ENCODE assay signal across 8 mouse cellular contexts in genomic region chr10:77970481-77970880, GRCm38 (mm10). TPM values are rescaled to one million over a fixed set of nuclear protein-coding genes. Genes with fewer than 3 reads are reported as not detected.
DNase-seq lines count a peak whose midpoint lies in the region; ATAC-seq and TF ChIP-seq lines count a peak whose summit lies in the region.

Gene Trpm2 (minus strand): TSS chr10:77970563.

- peak within 1 kb of the TSS; percentile 65 for H3K4me2 ChIP-seq in hindbrain, embryonic 11.5 days (replicated peaks; ENCODE audit: low read depth, low read length)
- H3K4me2 ChIP-seq in limb, embryonic 14.5 days (replicated peaks; ENCODE audit: low read depth, low read length, severe bottlenecking): peak within 1 kb of the TSS; percentile 57
- peak within 1 kb of the TSS; percentile 93 for H3K4me2 ChIP-seq in midbrain, embryonic 16.5 days (ENCODE audit: low read length)

- no peaks in the 10 kb centered on the region; the same call in 1 of the 2 replicates for H3K79me2 ChIP-seq in MEL (ENCODE audit: control insufficient read depth, insufficient read depth, low read length, poor library complexity)

- TF ChIP-seq EP300 in MEL (IDR thresholded peaks at IDR 0.05; ENCODE audit: low read depth in 1 of 2, low read length in 2 of 2): no peak

- 82% methylated on average over 6 of the region's 6 CpGs for WGBS in hindbrain, embryonic 11.5 days
- WGBS in limb, embryonic 14.5 days: 91% methylated on average over 6 of the region's 6 CpGs
- WGBS in midbrain, embryonic 16.5 days: 89% methylated on average over 6 of the region's 6 CpGs

- DNase-seq in 416B (ENCODE audit: low read depth) (peak; percentile 91), MEL (ENCODE audit: low read depth, low spot score) (peak; percentile 41)
- DNase-seq in hindbrain, embryonic 11.5 days (ENCODE audit: low spot score): no peak
- DNase-seq in limb, embryonic 14.5 days (ENCODE audit: low spot score): no peak
- no peak for DNase-seq in retina, postnatal 1 day
- DNase-seq in adrenal gland, adult 18-20 months (ENCODE audit: low spot score in 2 of 2): no peak
- DNase-seq in frontal cortex, postnatal 25 days (ENCODE audit: low spot score in 2 of 2): no peak

- H3K4me1 ChIP-seq in MEL (ENCODE audit: control insufficient read depth in 1 of 2, insufficient read depth in 2 of 2, low read length in 2 of 2): peaks cover 5 to 13% of the 10 kb centered on the region in 2 experiments; a peak in 3 of 4 replicates
- no peaks in the 10 kb centered on the region for H3K4me1 ChIP-seq in hindbrain, embryonic 11.5 days (replicated peaks; ENCODE audit: control insufficient read depth, insufficient read depth, low read length)
- peaks cover 4% of the 10 kb centered on the region; the same call in 1 of the 2 replicates for H3K4me1 ChIP-seq in limb, embryonic 14.5 days (ENCODE audit: control insufficient read depth, insufficient read depth, low read length)
- peaks cover 7% of the 10 kb centered on the region for H3K4me1 ChIP-seq in midbrain, embryonic 16.5 days (ENCODE audit: control insufficient read depth, insufficient read depth, low read length)

- no peak for TF ChIP-seq POLR2A in MEL (IDR thresholded peaks at IDR 0.05; ENCODE audit: control insufficient read depth in 1 of 2, insufficient read depth in 1 of 2, low read depth in 1 of 2, low read length in 2 of 2, poor library complexity in 1 of 2)
- no peak for TF ChIP-seq POLR2A in limb, embryonic 14.5 days (IDR thresholded peaks at IDR 0.05; ENCODE audit: borderline replicate concordance, extremely low read depth, insufficient read depth, insufficient read length)

- no peak for TF ChIP-seq RAD21 in MEL (IDR thresholded peaks at IDR 0.05; ENCODE audit: low read depth, low read length)

- peak within 1 kb of the TSS; percentile 77 for H3K27ac ChIP-seq in MEL (ENCODE audit: control insufficient read depth, low read depth, low read length)
- H3K27ac ChIP-seq in hindbrain, embryonic 11.5 days (ENCODE audit: low read depth, low read length): no peak within 1 kb of the TSS
- no peak within 1 kb of the TSS for H3K27ac ChIP-seq in limb, embryonic 14.5 days (replicated peaks; ENCODE audit: low read depth, low read length)
- H3K27ac ChIP-seq in midbrain, embryonic 16.5 days (ENCODE audit: low read length): no peak within 1 kb of the TSS

- peak within 1 kb of the TSS; percentile 61 for H3K9ac ChIP-seq in MEL (ENCODE audit: control insufficient read depth, low read depth, low read length, poor library complexity, severe bottlenecking)
- peak within 1 kb of the TSS; percentile 42; the same call in 1 of the 2 replicates for H3K9ac ChIP-seq in hindbrain, embryonic 11.5 days (ENCODE audit: low read depth, low read length)
- H3K9ac ChIP-seq in limb, embryonic 14.5 days (ENCODE audit: low read depth, low read length, severe bottlenecking): peak within 1 kb of the TSS; percentile 31; the same call in 1 of the 2 replicates
- peak within 1 kb of the TSS; percentile 74 for H3K9ac ChIP-seq in midbrain, embryonic 16.5 days (ENCODE audit: low read depth, low read length)

- peaks cover 0 to 6% of the 10 kb centered on the region in 2 experiments; a peak in 2 of 4 replicates for H3K36me3 ChIP-seq in MEL (ENCODE audit: control insufficient read depth in 1 of 2, insufficient read depth in 2 of 2, low read length in 2 of 2)
- no peaks in the 10 kb centered on the region for H3K36me3 ChIP-seq in hindbrain, embryonic 11.5 days (ENCODE audit: control insufficient read depth, insufficient read depth, low read length)
- H3K36me3 ChIP-seq in limb, embryonic 14.5 days (ENCODE audit: control insufficient read depth, insufficient read depth, low read length): no peaks in the 10 kb centered on the region
- no peaks in the 10 kb centered on the region for H3K36me3 ChIP-seq in midbrain, embryonic 16.5 days (ENCODE audit: control insufficient read depth, insufficient read depth, low read length)

- no peak for ATAC-seq in hindbrain, embryonic 11.5 days (ENCODE audit: low FRiP score)
- ATAC-seq in limb, embryonic 14.5 days (ENCODE audit: low FRiP score, low read depth): no peak
- ATAC-seq in midbrain, embryonic 16.5 days: no peak

- no peaks in the 10 kb centered on the region for H3K9me3 ChIP-seq in MEL (replicated peaks; ENCODE audit: insufficient read depth, low read length)
- H3K9me3 ChIP-seq in hindbrain, embryonic 11.5 days (ENCODE audit: control insufficient read depth, low read length): no peaks in the 10 kb centered on the region
- no peaks in the 10 kb centered on the region for H3K9me3 ChIP-seq in limb, embryonic 14.5 days (ENCODE audit: control insufficient read depth, low read length)
- H3K9me3 ChIP-seq in midbrain, embryonic 16.5 days (replicated peaks; ENCODE audit: control insufficient read depth, low read length, poor library complexity, severe bottlenecking): no peaks in the 10 kb centered on the region

- peak within 1 kb of the TSS; percentile 46 to 58 for H3K4me3 ChIP-seq in MEL (ENCODE audit: control insufficient read depth in 1 of 2, insufficient read depth in 1 of 2, low read depth in 2 of 2, low read length in 2 of 2)
- peak within 1 kb of the TSS; percentile 27 for H3K4me3 ChIP-seq in hindbrain, embryonic 11.5 days (ENCODE audit: low read depth, low read length)
- H3K4me3 ChIP-seq in limb, embryonic 14.5 days (replicated peaks; ENCODE audit: low read length): peak within 1 kb of the TSS; percentile 31
- H3K4me3 ChIP-seq in midbrain, embryonic 16.5 days (ENCODE audit: low read depth, low read length): peak within 1 kb of the TSS; percentile 48

- H3K27me3 ChIP-seq in MEL (ENCODE audit: control insufficient read depth in 1 of 2, insufficient read depth in 2 of 2, low read length in 2 of 2): no peaks in the 10 kb centered on the region
- H3K27me3 ChIP-seq in hindbrain, embryonic 11.5 days (ENCODE audit: control insufficient read depth, insufficient read depth, low read length): peaks cover 21% of the 10 kb centered on the region
- peaks cover 12% of the 10 kb centered on the region; the same call in 1 of the 2 replicates for H3K27me3 ChIP-seq in limb, embryonic 14.5 days (ENCODE audit: control insufficient read depth, insufficient read depth, low read length)
- peaks cover 4% of the 10 kb centered on the region; the same call in 1 of the 2 replicates for H3K27me3 ChIP-seq in midbrain, embryonic 16.5 days (ENCODE audit: control insufficient read depth, insufficient read depth, low read depth, low read length)

- TF ChIP-seq CTCF in MEL (IDR thresholded peaks at IDR 0.05 in 2 of 3, conservative IDR thresholded peaks at IDR 0.05 in 1 of 3; ENCODE audit: control insufficient read depth in 1 of 3, insufficient read depth in 1 of 3, low read depth in 2 of 3, low read length in 3 of 3, poor library complexity in 1 of 3, severe bottlenecking in 1 of 3): no peak

TF ChIP-seq in MEL, 35 proteins besides CTCF, POLR2A, EP300 and RAD21:
- TF ChIP-seq NRF1 (IDR thresholded peaks at IDR 0.05; ENCODE audit: insufficient read depth, low read depth, low read length, poor library complexity, severe bottlenecking) (no peak), SMC3 (IDR thresholded peaks at IDR 0.05; ENCODE audit: low read depth, low read length) (no peak), ZNF384 (IDR thresholded peaks at IDR 0.05; ENCODE audit: low read depth, low read length) (no peak), NELFE (IDR thresholded peaks at IDR 0.05; ENCODE audit: low read depth, low read length) (no peak), GATA1 (IDR thresholded peaks at IDR 0.05; ENCODE audit: low read depth, low read length) (no peak), GABPA (IDR thresholded peaks at IDR 0.05; ENCODE audit: low read depth, low read length) (no peak), USF2 (IDR thresholded peaks at IDR 0.05; ENCODE audit: borderline replicate concordance in 1 of 2, insufficient read depth in 1 of 2, low read depth in 1 of 2, low read length in 2 of 2) (no peak), MYC (IDR thresholded peaks at IDR 0.05; ENCODE audit: low read depth, low read length) (no peak), MEF2A (IDR thresholded peaks at IDR 0.05; ENCODE audit: extremely low read depth, insufficient replicate concordance, low read depth, low read length, poor library complexity, severe bottlenecking) (no peak), SIN3A (IDR thresholded peaks at IDR 0.05; ENCODE audit: low read length) (no peak), ZC3H11A (IDR thresholded peaks at IDR 0.05; ENCODE audit: low read depth, low read length) (no peak), RCOR1 (IDR thresholded peaks at IDR 0.05; ENCODE audit: low read depth, low read length) (no peak)

RNA-seq across cellular contexts. Expression of gene Trpm2, which starts in this region (rescaled TPM):
- 5.7 and 7.8 TPM in 2 replicates for total RNA-seq in MEL (2012; rRNA removed)
- polyA plus RNA-seq in MEL (2012; ENCODE audit: insufficient read depth in 1 of 2, insufficient read length in 2 of 2, low read depth in 1 of 2, low replicate concordance in 2 of 2, missing spikeins in 1 of 2): 10 to 100 TPM in 1 of 2 experiments, not detected in 1; 18.5 TPM
- 0.56 and 1.4 TPM in 2 replicates for polyA plus RNA-seq in hindbrain, embryonic 11.5 days (2014; fragmentation: Nextera tagmentation; extraction: Ambion mirVana)
- polyA plus RNA-seq in limb, embryonic 14.5 days (2012; rRNA removed): 0.39 and 0.69 TPM in 2 replicates
- 0.06 and 0.41 TPM in 2 replicates for polyA plus RNA-seq in limb, embryonic 14.5 days (2014; fragmentation: Nextera tagmentation; extraction: Ambion mirVana)
- polyA plus RNA-seq in midbrain, embryonic 16.5 days (2015; fragmentation: Nextera tagmentation; extraction: Ambion mirVana): 6.3 and 6.4 TPM in 2 replicates
- total RNA-seq in adrenal gland, adult 18-20 months (2021): 1 to 10 TPM; 5.2 to 5.9 TPM

Comparison
In these comparisons a context has a peak if more than half of its experiments do, and no peak if none do; other contexts are left out.
1. DNase-seq: peak in 416B (single experiment) and MEL (single experiment); none in hindbrain, embryonic 11.5 days (single experiment), limb, embryonic 14.5 days (single experiment), retina, postnatal 1 day (single experiment), adrenal gland, adult 18-20 months (0 of 2) and frontal cortex, postnatal 25 days (0 of 2).
2. Peak in every context shown above with its lines, with median percentiles within 50 percentile points of each other: H3K4me3 ChIP-seq, H3K9ac ChIP-seq and H3K4me2 ChIP-seq.